Mouse (Mus musculus) stomach, embryonic 15.5 days (tissue): Measurements from ENCODE around the gene Ctdsp1. TPM values are rescaled to one million over a fixed set of nuclear protein-coding genes. Genes with fewer than 3 reads are reported as not detected.
A peak's percentile ranks its signal among the peaks of the same experiment; 100 is the strongest.

ENCODE experiments used
- ATAC-seq: fragments of 200-750 bp; cut with Nextera tagmentation; 2 replicates; pipeline ENCODE4 v1.8.0; 2017; ENCODE audit warnings: low read depth, moderate number of reproducible peaks, moderate TSS enrichment; ENCODE audit not compliant: insufficient read depth, low FRiP score
- H3K27ac ChIP-seq: fragments of 300-500 bp; sonication (generic); 2 replicates; pipeline ENCODE4 v1.5.1; 2015; ENCODE audit warnings: mild to moderate bottlenecking, inconsistent platforms
- H3K27me3 ChIP-seq: fragments of 300-500 bp; sonication (generic); replicated peaks from 2 replicates; pipeline ENCODE4 v1.6.1; 2015; ENCODE audit warnings: inconsistent platforms
- H3K36me3 ChIP-seq: fragments of 300-500 bp; sonication (generic); 2 replicates; pipeline ENCODE4 v1.6.1; 2015; ENCODE audit warnings: inconsistent platforms
- H3K4me1 ChIP-seq: fragments of 300-500 bp; sonication (generic); 2 replicates; pipeline ENCODE4 v1.6.1; 2015; ENCODE audit warnings: inconsistent platforms
- H3K4me2 ChIP-seq: fragments of 300-500 bp; sonication (generic); 2 replicates; pipeline ENCODE4 v1.6.1; 2015; ENCODE audit warnings: mild to moderate bottlenecking, inconsistent platforms
- H3K4me3 ChIP-seq: fragments of 300-500 bp; sonication (generic); replicated peaks from 2 replicates; pipeline ENCODE4 v1.5.1; 2015; ENCODE audit warnings: inconsistent platforms
- H3K9ac ChIP-seq: fragments of 300-500 bp; sonication (generic); 2 replicates; pipeline ENCODE4 v1.6.1; 2015; ENCODE audit warnings: inconsistent platforms
- H3K9me3 ChIP-seq: fragments of 300-500 bp; sonication (generic); 2 replicates; pipeline ENCODE4 v1.6.1; 2016; ENCODE audit warnings: inconsistent platforms
- WGBS: fragments of 180-500 bp; shearing (Covaris S2); methylation state at CpG from one replicate; pipeline ENCODE4 v1.1.7; 2015; 5-methylcytosine and 5-hydroxymethylcytosine counted together
- polyA plus RNA-seq: library from polyadenylated mRNA; unstranded; fragments of >200 nt; fragmentation: Nextera tagmentation; extraction: Ambion mirVana; gene quantifications from 2 replicates; pipeline ENCODE4 v1.2.1, GENCODE M21; 2015

The Ctdsp1 gene
- polyA plus RNA-seq, 1 experiment from 2014 or later = 82.9 TPM

DNA sequence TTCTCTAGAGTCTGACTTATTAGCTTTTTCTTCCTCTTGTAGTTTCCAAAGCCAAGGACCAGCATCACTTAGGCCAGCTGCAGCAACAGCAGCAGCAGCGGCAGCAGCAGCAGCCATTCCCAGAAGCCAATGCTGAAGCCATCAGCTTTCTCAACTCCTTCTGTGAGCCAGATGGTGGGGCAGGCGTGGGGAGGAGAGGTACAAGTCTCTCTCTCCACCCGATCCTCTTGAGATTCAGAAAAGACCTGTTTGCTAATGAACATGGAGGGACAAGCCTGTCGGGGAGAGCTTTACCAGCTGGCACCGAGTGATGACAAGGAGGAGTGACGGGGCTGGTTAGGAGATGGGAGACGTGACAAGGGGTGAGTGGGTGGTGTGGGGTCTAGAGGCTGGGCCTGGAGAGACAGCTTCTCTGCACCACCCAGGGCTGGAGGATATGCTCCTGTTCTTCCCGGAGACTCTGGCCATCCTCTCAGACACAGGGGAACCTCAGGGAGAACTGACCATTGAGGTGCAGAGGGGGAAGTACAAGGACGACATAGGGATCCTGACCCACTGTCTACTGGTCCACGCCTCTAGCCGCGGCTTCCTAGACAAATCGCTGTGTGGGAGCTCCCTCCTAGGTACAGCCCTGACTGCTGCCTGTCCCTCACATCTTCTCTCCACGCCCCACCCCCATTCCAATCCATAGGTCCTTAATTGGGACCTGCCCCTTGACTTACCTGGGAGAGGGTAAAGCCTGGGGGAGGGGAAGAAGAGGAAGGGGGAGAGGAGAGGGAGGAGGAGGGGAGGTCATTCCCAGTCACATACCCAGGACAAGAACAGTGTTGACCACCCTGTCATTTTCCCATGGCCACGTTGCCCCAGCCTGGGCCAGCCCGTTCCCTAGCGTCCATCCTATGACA is 28.7 kb upstream of the Ctdsp1 start:
- Histone ChIP-seq H3K27me3 (no peaks in the 10 kb centered on the region), H3K4me1 (no peaks in the 10 kb centered on the region; the same call in 1 of the 2 replicates), H3K27ac (no peak overlapping the region), H3K4me3 (no peak overlapping the region), H3K4me2 (no peak overlapping the region), H3K36me3 (no peaks in the 10 kb centered on the region), H3K9ac (no peak overlapping the region), H3K9me3 (no peaks in the 10 kb centered on the region)
- 62% methylated on average over 17 of the region's 17 CpGs for WGBS
- 0 out of 2 replicates have a peak, but pooled peaks have one; percentile 12 for ATAC-seq

DNA sequence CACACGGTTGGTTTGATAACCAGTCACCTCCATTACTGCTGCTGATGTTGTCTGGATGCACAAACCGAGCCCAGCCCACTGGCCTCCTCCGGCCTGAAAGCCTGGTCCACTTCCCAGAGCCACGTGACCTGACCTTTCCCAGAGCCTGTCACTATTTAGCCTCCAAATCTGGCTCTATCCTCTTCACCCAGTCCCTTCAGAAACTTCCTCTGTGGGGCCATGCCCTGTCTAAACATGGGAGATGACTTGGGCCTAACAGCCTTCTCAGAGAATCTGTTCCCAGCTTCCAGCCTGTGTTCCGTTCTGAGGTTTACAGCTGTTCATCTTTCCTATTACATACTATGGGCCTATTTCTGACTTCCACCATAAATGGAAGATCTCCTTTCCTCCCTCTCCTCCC is 27.9 kb upstream of the Ctdsp1 start:
- Histone ChIP-seq H3K4me1 (no peaks in the 10 kb centered on the region; the same call in none of the 2 replicates), H3K4me2 (no peak overlapping the region), H3K27ac (no peak overlapping the region), H3K36me3 (no peaks in the 10 kb centered on the region), H3K9ac (no peak overlapping the region), H3K27me3 (no peaks in the 10 kb centered on the region), H3K4me3 (no peak overlapping the region), H3K9me3 (no peaks in the 10 kb centered on the region)
- 64% methylated on average over 5 of the region's 5 CpGs for WGBS
- ATAC-seq = no peak

DNA sequence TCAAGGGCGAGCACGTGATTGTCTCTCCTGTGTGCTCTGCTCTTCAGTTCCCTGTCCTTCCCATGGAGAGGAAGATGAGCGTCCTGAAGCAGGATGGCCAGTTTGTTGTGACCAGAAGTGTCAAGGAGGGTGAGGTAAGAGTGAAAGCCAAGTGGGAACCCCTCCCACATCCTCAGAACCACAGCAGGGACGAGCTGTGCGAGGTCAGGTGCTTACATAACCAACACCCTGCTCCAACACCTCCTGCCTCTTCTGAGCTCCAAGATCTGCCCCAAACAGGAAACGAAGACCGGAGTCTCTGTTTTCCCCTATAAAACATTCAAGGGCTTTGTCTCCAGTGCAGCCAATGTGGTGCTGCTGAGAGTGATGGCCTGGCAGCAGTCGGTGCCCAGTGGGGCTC is 27.0 kb upstream of the Ctdsp1 start:
- no peak overlapping the region for H3K4me2 ChIP-seq
- H3K9ac ChIP-seq = no peak overlapping the region
- ATAC-seq = no peak
- no peaks in the 10 kb centered on the region for H3K36me3 ChIP-seq
- no peak overlapping the region for H3K27ac ChIP-seq
- no peaks in the 10 kb centered on the region for H3K9me3 ChIP-seq
- no peaks in the 10 kb centered on the region for H3K27me3 ChIP-seq
- H3K4me1 ChIP-seq = no peaks in the 10 kb centered on the region; the same call in none of the 2 replicates
- H3K4me3 ChIP-seq = no peak overlapping the region
- 67% methylated on average over 8 of the region's 8 CpGs for WGBS

DNA sequence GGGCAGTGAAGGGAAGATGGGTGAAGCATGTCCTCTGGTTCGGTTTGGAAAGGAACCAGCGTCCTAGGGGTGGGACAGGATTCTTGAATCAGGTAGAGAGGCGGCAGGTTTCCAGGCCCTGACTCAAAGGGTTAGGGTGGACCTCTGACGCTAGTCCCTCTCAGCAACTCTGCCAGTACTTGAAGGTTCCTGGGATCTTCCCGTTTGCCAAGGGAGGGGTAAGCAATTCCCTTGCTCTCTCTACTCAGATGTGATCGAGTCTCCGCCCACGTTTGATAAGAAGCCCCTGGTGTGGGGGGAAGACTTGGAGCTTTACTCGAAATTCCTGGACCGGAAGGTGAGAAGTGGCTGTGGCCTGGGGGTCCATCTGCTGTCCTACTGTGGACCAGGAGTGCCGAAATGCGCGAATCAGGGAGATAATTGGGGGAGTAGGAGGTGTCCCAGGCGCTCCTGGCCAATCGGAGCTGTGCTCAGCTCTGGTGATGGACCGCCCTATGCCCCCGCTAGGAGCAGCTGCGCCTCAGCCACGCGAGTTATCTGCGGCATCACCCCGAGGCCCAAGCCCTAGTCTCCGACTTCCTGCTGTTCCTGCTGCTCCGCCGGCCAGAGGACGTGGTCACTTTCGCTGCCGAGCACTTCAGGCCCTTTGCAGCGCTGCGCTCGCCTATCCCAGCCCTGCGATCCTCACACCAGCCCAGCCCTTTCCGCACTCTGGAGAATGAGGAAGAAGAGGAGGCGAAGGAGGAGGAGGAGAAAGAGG is 23.2 kb upstream of the Ctdsp1 start:
- peak overlapping the region; percentile 38 for H3K4me3 ChIP-seq
- no peaks in the 10 kb centered on the region for H3K9me3 ChIP-seq
- H3K36me3 ChIP-seq = no peaks in the 10 kb centered on the region
- peak; percentile 82 for ATAC-seq
- H3K27ac ChIP-seq = no peak overlapping the region
- no peaks in the 10 kb centered on the region for H3K27me3 ChIP-seq
- WGBS = 11% methylated on average over 34 of the region's 34 CpGs
- peak overlapping the region; percentile 79 for H3K4me2 ChIP-seq
- H3K9ac ChIP-seq = peak overlapping the region; percentile 34; the same call in 1 of the 2 replicates
- H3K4me1 ChIP-seq = no peaks in the 10 kb centered on the region; the same call in none of the 2 replicates

DNA sequence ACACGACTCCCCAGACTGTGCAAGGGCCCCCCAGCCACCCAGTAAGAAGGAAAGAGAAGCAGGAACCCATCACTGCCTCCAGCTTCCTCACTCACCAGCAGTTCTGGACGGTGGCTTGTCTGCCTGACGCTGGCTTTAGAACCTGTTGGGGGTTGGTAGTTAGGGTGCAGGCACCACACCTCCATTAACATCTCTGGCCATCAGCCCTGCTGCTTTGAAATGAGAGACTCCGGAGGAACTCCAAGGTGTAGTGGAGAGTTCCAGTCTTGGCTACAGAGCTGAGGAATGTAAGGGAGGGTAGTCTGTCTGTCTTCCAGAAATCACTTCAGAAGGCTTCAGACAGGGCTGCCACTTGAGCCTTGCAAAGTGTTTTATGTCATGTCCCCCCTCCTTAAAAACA is 21.3 kb upstream of the Ctdsp1 start:
- no peak overlapping the region for H3K4me3 ChIP-seq
- no peaks in the 10 kb centered on the region; the same call in none of the 2 replicates for H3K4me1 ChIP-seq
- H3K9ac ChIP-seq = no peak overlapping the region
- no peak for ATAC-seq
- no peak overlapping the region for H3K4me2 ChIP-seq
- H3K27me3 ChIP-seq = no peaks in the 10 kb centered on the region
- no peak overlapping the region for H3K27ac ChIP-seq
- no peaks in the 10 kb centered on the region for H3K36me3 ChIP-seq
- WGBS = 44% methylated on average over 4 of the region's 4 CpGs
- no peaks in the 10 kb centered on the region for H3K9me3 ChIP-seq

DNA sequence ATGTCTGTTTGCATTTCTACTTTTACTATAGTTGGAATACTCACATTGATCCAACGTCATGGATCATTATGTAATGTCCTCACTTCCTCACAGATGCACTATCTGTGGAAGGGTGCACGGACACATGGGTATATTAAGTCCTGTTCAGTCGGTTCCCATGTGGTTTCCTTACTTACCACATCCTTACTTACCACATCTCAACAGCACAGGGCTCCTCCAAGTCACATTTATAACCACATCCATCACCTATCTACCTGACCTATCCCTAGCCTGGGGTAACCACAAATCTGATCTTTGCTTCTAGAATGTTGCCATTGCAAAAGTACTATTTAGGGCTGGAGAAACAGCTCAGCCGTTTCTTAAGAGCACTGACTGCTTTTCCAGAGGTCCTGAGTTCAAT is 17.9 kb upstream of the Ctdsp1 start:
- Histone ChIP-seq H3K27me3 (no peaks in the 10 kb centered on the region), H3K36me3 (no peaks in the 10 kb centered on the region), H3K27ac (no peak overlapping the region), H3K9me3 (no peaks in the 10 kb centered on the region), H3K4me1 (peaks cover 5% of the 10 kb centered on the region; the same call in 1 of the 2 replicates), H3K4me3 (no peak overlapping the region), H3K4me2 (no peak overlapping the region), H3K9ac (no peak overlapping the region)
- 77% methylated on average over 4 of the region's 4 CpGs for WGBS
- no peak for ATAC-seq

DNA sequence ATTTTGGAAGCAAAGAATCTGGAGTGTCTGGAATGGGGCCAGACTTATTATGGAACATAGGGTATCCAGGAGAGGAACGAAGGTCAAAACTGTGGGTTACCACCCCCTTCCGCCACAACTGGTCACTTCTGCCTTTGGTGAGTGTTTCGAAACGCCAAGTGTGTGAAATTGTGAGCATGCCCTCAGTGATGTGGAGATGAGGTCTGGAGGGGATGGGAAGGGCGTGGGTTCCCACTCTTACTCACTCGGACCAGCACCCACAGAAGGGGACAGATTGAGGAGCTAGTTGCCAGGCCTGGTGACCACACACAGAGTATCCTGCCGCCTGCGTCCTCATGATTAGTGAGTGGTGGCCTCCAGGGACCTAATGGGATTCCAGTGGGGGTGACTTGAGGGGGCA is 16.3 kb upstream of the Ctdsp1 start, which contains the start of gene Slc11a1:
Slc11a1 (plus strand) TSS at position 216 of the 400 bp plus-strand sequence.
- WGBS = 64% methylated on average over 8 of the region's 8 CpGs
- H3K9me3 ChIP-seq = no peaks in the 10 kb centered on the region
- no peak within 1 kb of the TSS for H3K27ac ChIP-seq
- no peaks in the 10 kb centered on the region for H3K27me3 ChIP-seq
- H3K4me2 ChIP-seq = peak within 1 kb of the TSS; percentile 3; the same call in 1 of the 2 replicates
- no peaks in the 10 kb centered on the region for H3K36me3 ChIP-seq
- H3K9ac ChIP-seq = no peak within 1 kb of the TSS
- ATAC-seq = no peak
- H3K4me1 ChIP-seq = 0 out of 2 replicates have a peak, but pooled peaks cover 5% of the 10 kb centered on the region
- no peak within 1 kb of the TSS; the same call in 1 of the 2 replicates for H3K4me3 ChIP-seq

DNA sequence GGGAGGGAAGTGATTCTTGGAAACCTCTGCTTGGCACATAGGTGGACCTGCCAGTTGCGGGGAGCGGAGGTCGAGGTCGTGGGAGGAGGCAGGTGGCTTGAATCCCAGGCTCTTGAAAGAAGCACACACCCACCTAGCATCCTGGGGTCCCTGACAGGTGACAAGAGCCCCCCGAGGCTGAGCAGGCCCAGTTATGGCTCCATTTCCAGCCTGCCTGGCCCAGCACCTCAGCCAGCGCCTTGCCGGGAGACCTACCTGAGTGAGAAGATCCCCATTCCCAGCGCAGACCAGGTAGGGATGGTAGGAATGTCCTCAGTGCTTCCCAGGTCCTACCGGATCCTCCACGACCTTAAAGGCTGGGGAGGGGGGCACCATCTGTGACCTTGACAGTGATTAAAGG is 15.7 kb upstream of the Ctdsp1 start:
- no peaks in the 10 kb centered on the region for H3K9me3 ChIP-seq
- H3K36me3 ChIP-seq = no peaks in the 10 kb centered on the region
- peak overlapping the region; percentile 3; the same call in 1 of the 2 replicates for H3K4me2 ChIP-seq
- H3K27ac ChIP-seq = no peak overlapping the region
- WGBS = 71% methylated on average over 10 of the region's 10 CpGs
- no peak overlapping the region; the same call in 1 of the 2 replicates for H3K4me3 ChIP-seq
- no peaks in the 10 kb centered on the region for H3K27me3 ChIP-seq
- H3K9ac ChIP-seq = no peak overlapping the region
- ATAC-seq = no peak
- H3K4me1 ChIP-seq = 0 out of 2 replicates have a peak, but pooled peaks cover 5% of the 10 kb centered on the region

DNA sequence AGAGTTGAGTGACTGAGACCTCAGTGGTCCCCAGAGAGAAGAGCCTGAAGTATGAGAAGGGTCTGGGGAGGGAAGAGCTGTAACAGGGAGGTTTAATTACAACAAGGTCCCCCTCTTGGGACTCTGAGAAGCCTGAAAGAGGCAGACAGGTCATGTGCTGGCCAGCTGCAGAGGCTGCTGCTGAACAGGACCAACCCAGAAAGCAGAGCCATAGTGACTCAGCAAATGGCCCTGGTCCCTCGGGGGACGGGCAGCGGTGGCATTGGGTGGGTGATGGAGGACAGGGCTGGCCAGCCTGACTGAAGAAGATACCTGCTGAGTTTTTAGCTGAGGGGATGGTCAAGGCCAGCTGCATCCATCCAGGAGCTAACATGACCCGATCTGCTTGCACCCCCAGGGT is 14.9 kb upstream of the Ctdsp1 start:
- no peaks in the 10 kb centered on the region for H3K36me3 ChIP-seq
- ATAC-seq = no peak
- H3K9me3 ChIP-seq = no peaks in the 10 kb centered on the region
- H3K27ac ChIP-seq = no peak overlapping the region
- 79% methylated on average over 4 of the region's 4 CpGs for WGBS
- no peak overlapping the region for H3K9ac ChIP-seq
- no peak overlapping the region for H3K4me3 ChIP-seq
- H3K4me2 ChIP-seq = no peak overlapping the region
- no peaks in the 10 kb centered on the region for H3K27me3 ChIP-seq
- H3K4me1 ChIP-seq = 0 out of 2 replicates have a peak, but pooled peaks cover 5% of the 10 kb centered on the region

DNA sequence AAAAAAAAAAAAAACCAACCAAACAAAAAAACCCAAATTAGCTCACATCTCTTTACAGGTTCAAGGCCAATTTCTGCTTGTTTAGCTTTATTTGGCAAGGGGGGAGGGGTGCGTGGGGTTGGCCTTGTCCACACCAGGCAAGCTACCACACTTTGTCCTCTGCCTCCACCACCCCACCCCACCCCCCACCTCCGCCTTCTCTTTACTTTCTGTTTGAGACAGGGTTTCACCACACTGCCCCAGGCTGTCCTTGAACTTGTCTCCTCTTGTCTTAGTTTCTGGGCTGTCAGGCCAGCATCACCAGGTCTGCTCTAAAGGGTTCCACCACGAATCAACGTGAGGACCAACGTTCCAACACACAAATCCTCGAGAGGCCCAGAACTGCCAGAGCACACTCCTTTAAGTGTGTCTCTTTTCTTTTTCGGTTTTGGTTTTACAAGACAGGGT is 12.2 kb upstream of the Ctdsp1 start:
- ATAC-seq = no peak
- Histone ChIP-seq H3K4me3 (no peak overlapping the region), H3K27ac (no peak overlapping the region), H3K36me3 (no peaks in the 10 kb centered on the region), H3K4me1 (0 out of 2 replicates have a peak, but pooled peaks cover 5% of the 10 kb centered on the region), H3K9ac (no peak overlapping the region), H3K4me2 (no peak overlapping the region), H3K9me3 (no peaks in the 10 kb centered on the region), H3K27me3 (no peaks in the 10 kb centered on the region)
- 70% methylated on average over 7 of the region's 7 CpGs for WGBS

DNA sequence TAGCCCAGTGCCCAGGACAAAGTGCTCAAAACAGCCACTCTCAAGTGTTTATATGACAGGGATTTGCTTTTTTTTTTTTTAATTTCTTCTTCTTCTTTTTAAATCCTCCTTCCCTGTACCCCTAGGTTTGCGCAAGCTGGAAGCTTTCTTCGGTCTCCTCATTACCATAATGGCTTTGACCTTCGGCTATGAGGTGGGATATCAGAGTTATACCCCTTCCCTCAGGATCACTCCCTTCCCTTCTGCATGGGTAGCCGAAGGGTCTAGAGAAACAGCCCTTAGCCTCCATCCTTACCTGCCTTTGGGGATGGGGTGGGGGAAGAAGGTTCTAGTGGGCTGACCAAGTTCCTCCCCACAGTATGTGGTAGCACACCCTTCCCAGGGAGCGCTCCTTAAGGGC is 10.8 kb upstream of the Ctdsp1 start:
- Histone ChIP-seq H3K9ac (no peak overlapping the region), H3K27ac (no peak overlapping the region), H3K9me3 (no peaks in the 10 kb centered on the region), H3K4me2 (no peak overlapping the region), H3K4me3 (no peak overlapping the region), H3K4me1 (0 out of 2 replicates have a peak, but pooled peaks cover 1% of the 10 kb centered on the region), H3K27me3 (no peaks in the 10 kb centered on the region), H3K36me3 (no peaks in the 10 kb centered on the region)
- WGBS = 71% methylated on average over 5 of the region's 5 CpGs
- no peak for ATAC-seq
